Mouse (Mus musculus) thymus, postnatal 0 days (tissue): ENCODE measurements around the gene Spock2. TPM values are rescaled to one million over a fixed set of nuclear protein-coding genes. Genes with fewer than 3 reads are reported as not detected.
A peak's percentile ranks its signal among the peaks of the same experiment; 100 is the strongest.
"Not testable (repeated sequence)": the region's sequence is repeated elsewhere in the genome, so short reads cannot be mapped to it uniquely, and the experiment has no call there.

Experiments
- DNase-seq: peaks from one replicate; pipeline ENCODE4 v3.0.0-alpha.2; 2015; ENCODE audit warnings: low spot score
- polyA plus RNA-seq: library from polyadenylated mRNA; unstranded; fragments of >200 nt; fragmentation: Nextera tagmentation; extraction: Ambion mirVana; gene quantifications from 2 replicates; pipeline ENCODE4 v1.2.1, GENCODE M21; 2015

Gene Spock2
- polyA plus RNA-seq, 1 experiment from 2014 or later, result 7.9 TPM

DNA sequence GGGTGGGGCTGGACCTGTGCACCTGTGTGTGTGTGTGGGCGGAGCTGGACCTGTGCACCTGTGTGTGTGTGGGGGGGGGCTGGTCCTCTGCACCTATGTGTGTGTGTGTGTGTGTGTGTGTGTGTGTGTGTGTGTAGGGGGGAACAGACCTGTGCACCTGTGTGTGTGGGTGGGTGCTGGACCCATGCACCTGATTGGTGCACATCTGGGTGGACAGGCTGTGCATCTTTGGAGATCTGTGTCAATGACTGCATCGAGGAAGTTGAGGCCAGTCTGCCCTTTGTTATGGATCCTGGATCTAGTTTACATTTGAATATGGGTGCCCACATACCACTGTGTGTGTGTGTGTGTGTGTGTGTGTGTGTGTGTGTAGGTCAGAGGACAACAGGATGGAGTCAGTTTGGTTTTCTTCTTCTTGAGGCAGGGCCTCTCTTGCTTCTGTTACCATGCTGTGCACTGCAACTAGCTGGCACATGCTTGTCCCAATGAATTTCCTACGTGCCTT lies 35.7 kb downstream of the Spock2 start:
- no peak for DNase-seq

- not testable (repeated sequence) for DNase-seq
These were observed 41.6 kb downstream of the Spock2 start for GRCm38 (mm10) chr10:60147510-60148047.

- peak; percentile 88 for DNase-seq
These were observed 42.1 kb downstream of the Spock2 start for GRCm38 (mm10) chr10:60148087-60148486.

DNA sequence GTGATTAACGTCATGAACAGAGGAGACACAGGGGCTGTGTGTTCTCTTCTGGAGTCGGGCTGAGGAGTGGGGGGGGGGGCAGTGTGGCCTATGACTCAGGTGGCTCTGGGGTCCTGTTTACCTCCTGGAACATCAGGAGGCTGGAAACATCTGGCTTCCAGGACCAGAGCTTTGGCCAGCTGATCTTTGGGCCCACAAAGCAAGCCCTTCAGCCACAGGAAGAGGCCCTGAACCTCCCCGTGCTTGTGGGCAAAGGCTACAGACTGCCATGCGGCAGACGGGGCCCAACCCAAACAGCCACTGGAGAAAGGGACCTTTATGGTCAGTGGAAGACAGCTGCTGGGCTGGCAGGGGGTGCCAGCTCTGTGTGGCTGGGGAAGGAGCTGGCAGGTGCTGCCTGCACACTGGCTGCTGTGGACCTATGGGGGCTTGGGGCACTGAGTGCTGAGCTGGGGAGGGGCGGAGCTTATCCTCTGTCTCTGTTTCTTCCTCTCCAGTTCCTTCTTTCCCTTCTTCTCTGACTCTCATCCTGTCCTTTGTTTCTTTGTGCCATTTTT lies 45.2 kb downstream of the Spock2 start:
- peak; percentile 21 for DNase-seq

GRCm38 (mm10) chr10:60156016-60156415 lies 50.0 kb downstream of the Spock2 start:
- no peak for DNase-seq

DNA sequence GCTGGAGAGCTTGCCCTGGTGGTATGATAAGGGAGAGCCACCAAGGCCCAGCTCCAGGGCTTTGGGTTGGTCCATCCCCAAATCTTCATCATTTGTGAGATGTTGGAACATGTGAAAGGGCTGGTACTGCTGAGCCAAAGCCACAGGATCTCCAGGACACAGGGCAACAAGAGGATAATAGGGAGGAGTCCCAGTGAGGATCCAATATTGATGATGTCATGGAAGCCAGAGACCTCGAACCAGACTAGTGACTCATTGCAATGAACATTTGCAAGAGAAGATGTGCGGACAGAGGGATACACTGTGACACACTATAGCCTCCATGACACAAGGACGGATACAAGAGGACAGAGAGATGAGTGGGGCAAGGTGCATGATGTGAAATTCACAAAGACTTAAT lies 52.1 kb downstream of the Spock2 start:
- no peak for DNase-seq

GRCm38 (mm10) chr10:60161397-60161796 lies 55.4 kb downstream of the Spock2 start:
- DNase-seq, result not testable (repeated sequence)

DNA sequence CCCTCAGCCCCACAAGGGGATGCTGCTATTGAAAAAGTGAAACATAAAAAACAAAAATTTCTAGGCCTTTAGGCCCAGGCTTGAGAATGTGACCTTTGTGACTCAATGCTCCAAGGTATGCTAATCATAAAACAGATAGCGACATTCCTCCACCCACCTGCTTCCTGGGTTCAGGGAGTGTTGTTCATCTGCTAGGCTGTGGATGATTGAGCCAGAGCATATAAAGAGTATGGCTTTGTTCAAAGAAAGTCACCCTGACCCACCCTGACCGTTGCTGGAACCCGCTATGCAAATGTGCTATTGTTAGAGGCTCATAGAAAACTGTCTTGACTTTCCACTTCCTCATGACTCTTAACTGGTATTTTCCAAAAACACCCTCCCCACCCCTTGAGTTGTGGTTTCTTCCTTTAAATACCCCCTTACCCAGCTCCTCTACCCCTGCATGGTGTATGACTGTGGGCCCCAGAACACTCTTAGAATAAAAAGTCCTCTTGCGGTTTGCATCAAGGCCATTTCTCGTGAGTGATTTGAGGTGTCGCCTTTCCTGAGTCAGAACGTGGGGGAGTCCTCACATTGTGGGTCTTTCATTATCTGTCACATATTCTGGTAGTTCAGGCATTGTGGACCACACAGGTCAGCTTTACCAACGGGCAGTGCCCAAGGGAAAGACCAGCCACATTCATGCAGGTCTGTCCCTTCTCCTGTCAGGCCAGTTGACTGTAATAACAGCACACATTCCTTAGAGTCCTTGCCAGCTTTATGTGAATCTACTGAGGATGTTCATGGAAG lies 56.4 kb downstream of the Spock2 start:
- not testable (repeated sequence) for DNase-seq

DNA sequence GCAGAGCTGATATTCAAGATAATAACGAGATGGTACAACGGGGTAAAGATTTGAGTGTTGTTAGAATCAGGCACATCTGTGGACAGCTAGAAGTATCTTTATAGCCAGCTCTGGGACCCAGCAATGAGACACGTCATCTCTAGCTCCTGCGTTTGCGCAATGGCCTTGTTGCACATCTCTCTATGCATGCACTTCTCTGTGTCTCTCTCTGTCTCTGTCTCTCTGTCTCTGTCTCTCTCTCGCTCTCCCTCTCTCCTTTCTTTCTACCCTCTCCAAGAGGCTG lies 56.9 kb downstream of the Spock2 start:
- no peak for DNase-seq

GRCm38 (mm10) chr10:60164869-60165268 lies 58.9 kb downstream of the Spock2 start:
- no peak for DNase-seq

GRCm38 (mm10) chr10:60166068-60166467 lies 60.0 kb downstream of the Spock2 start:
- no peak for DNase-seq

GRCm38 (mm10) chr10:60168306-60168705 lies 62.3 kb downstream of the Spock2 start:
- DNase-seq, result peak; percentile 52

DNA sequence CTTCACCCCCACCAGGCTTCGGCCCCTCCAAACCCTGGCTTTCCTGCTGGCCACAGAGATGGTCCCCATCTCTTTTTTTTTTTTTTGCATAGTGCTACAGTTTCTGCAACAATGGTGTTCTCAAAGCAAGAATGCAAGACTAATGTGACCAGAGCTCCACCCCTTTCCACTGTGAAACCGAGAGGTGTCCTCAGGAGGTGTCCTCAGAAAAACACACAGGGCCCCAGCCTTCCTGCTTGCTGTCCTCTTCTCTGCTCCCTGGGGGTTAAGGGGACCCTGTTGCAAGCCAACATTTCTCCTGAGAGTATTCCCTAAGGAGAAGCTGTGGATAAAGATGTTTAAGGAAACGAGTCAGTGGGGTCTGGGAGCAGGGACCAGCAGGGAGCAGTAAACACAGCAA lies 62.9 kb downstream of the Spock2 start:
- no peak for DNase-seq

DNA sequence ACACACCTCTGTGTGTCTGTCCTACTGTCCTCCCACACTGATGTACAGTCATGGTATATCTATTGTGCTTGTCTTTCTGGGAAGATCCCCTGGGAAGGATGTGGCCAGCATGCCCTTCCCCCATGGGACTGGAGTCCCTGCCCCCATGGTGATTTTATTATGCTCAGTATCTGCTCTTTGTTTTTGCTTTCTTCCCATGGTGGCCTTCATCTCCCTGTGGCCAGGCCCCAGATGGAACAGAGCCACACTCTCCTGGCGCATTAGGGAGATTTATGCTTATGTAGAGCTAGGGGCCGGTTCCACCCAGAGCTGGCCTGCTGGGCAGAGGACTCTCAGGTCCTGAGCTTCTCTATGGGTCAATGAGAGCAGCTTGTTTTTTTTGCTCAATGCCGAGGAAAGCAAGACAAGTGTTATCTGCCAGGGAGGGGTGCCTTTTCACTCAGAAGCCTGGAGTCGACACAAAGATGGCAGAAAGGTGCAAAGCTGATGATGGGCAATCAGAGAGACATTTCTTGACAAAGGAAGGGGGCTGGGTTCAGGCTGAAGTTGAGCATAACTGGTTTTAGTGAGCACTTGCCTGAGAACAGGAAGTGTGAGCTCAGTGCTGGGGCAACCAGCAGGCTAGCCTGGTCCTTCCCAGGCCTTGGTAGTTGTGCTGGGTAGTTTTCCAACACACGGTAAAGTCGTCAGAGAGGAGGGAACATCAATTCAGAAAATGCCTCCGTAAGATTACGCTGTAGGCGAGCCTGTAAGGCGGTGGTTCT lies 64.5 kb downstream of the Spock2 start:
- no peak for DNase-seq

DNA sequence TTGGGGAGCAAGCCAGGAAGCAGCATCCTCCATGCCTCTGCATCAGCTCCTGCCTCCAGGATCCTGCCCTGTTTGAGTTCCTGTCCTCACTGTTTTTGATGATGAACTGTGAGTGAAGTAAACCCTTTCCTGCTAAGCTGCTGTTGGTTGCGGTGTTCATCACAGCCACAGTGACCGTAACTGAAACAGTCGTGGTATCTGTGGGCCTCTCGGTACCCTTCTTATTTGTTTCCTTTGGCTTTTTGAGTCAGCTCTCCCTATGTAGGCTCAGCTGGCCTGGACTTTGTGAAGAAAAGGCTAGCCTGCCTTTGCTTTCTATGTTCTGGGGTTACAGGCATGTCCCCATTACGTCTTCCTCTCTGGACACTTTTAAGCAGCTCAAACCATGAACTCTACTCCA lies 65.3 kb downstream of the Spock2 start:
- no peak for DNase-seq

DNA sequence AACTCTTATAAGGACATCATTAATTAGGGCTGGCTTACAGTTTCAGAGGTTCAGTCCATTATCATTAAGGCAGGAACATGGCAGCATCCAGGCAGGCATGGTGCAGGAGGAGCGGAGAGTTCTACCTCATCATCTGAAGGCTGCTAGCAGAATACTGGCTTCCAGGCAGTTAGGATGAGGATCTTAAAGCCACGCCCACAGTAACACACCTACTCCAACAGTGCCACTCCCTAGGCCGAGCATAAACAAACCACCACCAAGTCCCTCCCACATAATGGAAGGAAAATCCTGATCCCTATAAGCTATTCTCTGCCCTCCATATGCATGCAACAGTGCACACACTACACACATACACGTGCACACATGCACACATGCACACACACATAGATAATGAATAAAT lies 66.3 kb downstream of the Spock2 start:
- no peak for DNase-seq

GRCm38 (mm10) chr10:60173035-60173434 lies 67.0 kb downstream of the Spock2 start:
- no peak for DNase-seq

DNA sequence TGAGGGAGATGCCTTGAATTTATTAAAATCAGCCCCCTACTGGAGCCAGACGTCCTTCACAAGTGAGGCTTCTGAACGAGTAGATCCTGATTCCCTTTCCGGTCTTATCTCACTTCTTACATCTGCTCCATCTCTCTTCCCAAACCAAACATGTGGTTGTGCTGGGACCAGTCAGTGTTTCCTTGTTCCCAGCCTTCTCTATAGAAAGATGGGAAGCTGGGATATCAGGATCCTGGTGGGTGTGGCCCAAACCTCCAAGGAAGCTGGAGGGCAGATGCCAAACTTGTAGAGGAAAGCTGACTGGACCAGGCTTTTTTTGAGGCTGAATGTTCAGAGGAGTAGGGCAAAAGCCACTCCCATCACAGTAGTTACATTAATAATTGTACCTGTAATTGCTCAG lies 68.5 kb downstream of the Spock2 start:
- no peak for DNase-seq

- DNase-seq, result not testable (repeated sequence)
These were observed 69.3 kb downstream of the Spock2 start for GRCm38 (mm10) chr10:60175306-60175705.
